Mouse (Mus musculus) heart, adult 2 months (tissue): ENCODE results near the gene Cnnm2. TPM values are rescaled to one million over a fixed set of nuclear protein-coding genes. Genes with fewer than 3 reads are reported as not detected.
"Not testable (repeated sequence)": the region's sequence is repeated elsewhere in the genome, so short reads cannot be mapped to it uniquely, and the experiment has no call there.

Experiments
- DNase-seq, 2 experiments: peaks; one replicate each; pipeline ENCODE4 v3.0.0; 2021
- H3K27ac ChIP-seq: fragments of 200-600 bp; 2 replicates; pipeline ENCODE4 v1.8.1; 2022
- H3K27me3 ChIP-seq: fragments of 200-500 bp; 2 replicates; pipeline ENCODE4 v1.6.1; 2012; ENCODE audit warnings: mild to moderate bottlenecking, low read length, inconsistent platforms, mixed read lengths; ENCODE audit not compliant: control insufficient read depth, insufficient read depth
- H3K36me3 ChIP-seq: fragments of 200-500 bp; 2 replicates; pipeline ENCODE4 v1.6.1; 2012; ENCODE audit warnings: low read length, inconsistent platforms; ENCODE audit not compliant: control insufficient read depth, insufficient read depth
- H3K4me1 ChIP-seq: fragments of 200-500 bp; 2 replicates; pipeline ENCODE4 v1.6.1; 2011; ENCODE audit warnings: low read length; ENCODE audit not compliant: control insufficient read depth, insufficient read depth
- H3K4me3 ChIP-seq: fragments of 200-600 bp; 2 replicates; pipeline ENCODE4 v1.8.1; 2022
- H3K79me2 ChIP-seq: fragments of 200-500 bp; replicated peaks from 2 replicates; pipeline ENCODE4 v1.6.1; 2012; ENCODE audit warnings: mild to moderate bottlenecking, inconsistent platforms, low read length, moderate library complexity, mixed read lengths; ENCODE audit not compliant: control insufficient read depth, insufficient read depth
- H3K9ac ChIP-seq: fragments of 200-500 bp; 2 replicates; pipeline ENCODE4 v1.6.1; 2012; ENCODE audit warnings: low read depth, mild to moderate bottlenecking, control low read depth, inconsistent platforms, low read length, mixed read lengths
- CTCF ChIP-seq: fragments of 200-600 bp; IDR thresholded peaks from 2 replicates; pipeline ENCODE4 v1.8.1; 2022; ENCODE audit warnings: antibody characterized with exemption, mild to moderate bottlenecking, moderate library complexity
- EP300 ChIP-seq: fragments of 200-500 bp; IDR thresholded peaks from 2 replicates; pipeline ENCODE4 v1.6.1; 2011; ENCODE audit warnings: low read depth, low read length, control low read depth; ENCODE audit not compliant: insufficient read depth
- POLR2A ChIP-seq: fragments of 200-500 bp; IDR thresholded peaks from 2 replicates; pipeline ENCODE4 v1.6.1; 2011; ENCODE audit warnings: mild to moderate bottlenecking, low read depth, low read length, control low read depth; ENCODE audit not compliant: insufficient read depth
- WGBS: fragments of 180-500 bp; shearing (Covaris S2); methylation state at CpG from one replicate; pipeline ENCODE4 v1.1.7; 2018; 5-methylcytosine and 5-hydroxymethylcytosine counted together
- intact Hi-C: fragments of 180-260 bp; cut with DNase I; formaldehyde crosslinking; loops from one replicate; pipeline ENCODE4 v1.15.1; 2025
- polyA plus RNA-seq: library from polyadenylated mRNA; depleted of rRNA; stranded (reverse); fragments of >200 nt; gene quantifications from 2 replicates; pipeline ENCODE4 v1.2.3, GENCODE M21; 2012
- total RNA-seq, 2 experiments: library from RNA; stranded (reverse); gene quantifications; 2 replicates each; pipeline ENCODE4 v1.2.3; 2021

Gene Cnnm2
- total and polyA plus RNA-seq, 3 experiments: 5.4 to 7.3 (median 6.7) TPM

- TF ChIP-seq CTCF (no peak), EP300 (no peak), POLR2A (no peak)
- Histone ChIP-seq H3K9ac (no peak overlapping the region), H3K4me1 (no peaks in the 10 kb centered on the region), H3K36me3 (no peaks in the 10 kb centered on the region), H3K27ac (no peak overlapping the region), H3K4me3 (no peak overlapping the region), H3K27me3 (no peaks in the 10 kb centered on the region), H3K79me2 (no peaks in the 10 kb centered on the region)
- 60% methylated on average over 5 of the region's 5 CpGs for WGBS
- intact Hi-C loops: no loop called here
- DNase-seq: no peak
These were observed 9.2 kb upstream of the Cnnm2 start for GRCm38 (mm10) chr19:46752235-46752634.

GRCm38 (mm10) chr19:46755066-46755465 is 6.3 kb upstream of the Cnnm2 start:
- H3K4me1 ChIP-seq: no peaks in the 10 kb centered on the region
- H3K27me3 ChIP-seq: no peaks in the 10 kb centered on the region
- intact Hi-C loops: no loop called here
- no peaks in the 10 kb centered on the region for H3K36me3 ChIP-seq
- no peak overlapping the region for H3K4me3 ChIP-seq
- no peak overlapping the region for H3K9ac ChIP-seq
- WGBS: 51% methylated on average over 9 of the region's 9 CpGs
- H3K27ac ChIP-seq: no peak overlapping the region
- H3K79me2 ChIP-seq: no peaks in the 10 kb centered on the region
- TF ChIP-seq EP300: no peak
- TF ChIP-seq CTCF: peak; percentile 74
- DNase-seq: peak in 1 of 2 experiments; percentile 41

GRCm38 (mm10) chr19:46756221-46756620 is 5.2 kb upstream of the Cnnm2 start:
- no peak for DNase-seq
- WGBS: 92% methylated on average over 4 of the region's 4 CpGs
- H3K27me3 ChIP-seq: no peaks in the 10 kb centered on the region
- no peaks in the 10 kb centered on the region for H3K4me1 ChIP-seq
- H3K27ac ChIP-seq: no peak overlapping the region
- H3K36me3 ChIP-seq: no peaks in the 10 kb centered on the region
- no peaks in the 10 kb centered on the region for H3K79me2 ChIP-seq
- H3K4me3 ChIP-seq: no peak overlapping the region
- H3K9ac ChIP-seq: no peak overlapping the region
- no peak for TF ChIP-seq CTCF
- no peak for TF ChIP-seq POLR2A
- TF ChIP-seq EP300: no peak
- intact Hi-C loops: no loop called here

- Histone ChIP-seq H3K79me2 (no peaks in the 10 kb centered on the region), H3K27me3 (no peaks in the 10 kb centered on the region), H3K27ac (no peak overlapping the region), H3K4me3 (no peak overlapping the region), H3K4me1 (peaks cover 3% of the 10 kb centered on the region), H3K36me3 (no peaks in the 10 kb centered on the region), H3K9ac (no peak overlapping the region)
- DNase-seq: peak in 1 of 2 experiments; percentile 15
- intact Hi-C loops: no loop called here
- TF ChIP-seq EP300 (no peak), POLR2A (no peak), CTCF (no peak)
- 35% methylated on average over 8 of the region's 8 CpGs for WGBS
These were observed 2.3 kb upstream of the Cnnm2 start for GRCm38 (mm10) chr19:46759096-46759495.

DNA sequence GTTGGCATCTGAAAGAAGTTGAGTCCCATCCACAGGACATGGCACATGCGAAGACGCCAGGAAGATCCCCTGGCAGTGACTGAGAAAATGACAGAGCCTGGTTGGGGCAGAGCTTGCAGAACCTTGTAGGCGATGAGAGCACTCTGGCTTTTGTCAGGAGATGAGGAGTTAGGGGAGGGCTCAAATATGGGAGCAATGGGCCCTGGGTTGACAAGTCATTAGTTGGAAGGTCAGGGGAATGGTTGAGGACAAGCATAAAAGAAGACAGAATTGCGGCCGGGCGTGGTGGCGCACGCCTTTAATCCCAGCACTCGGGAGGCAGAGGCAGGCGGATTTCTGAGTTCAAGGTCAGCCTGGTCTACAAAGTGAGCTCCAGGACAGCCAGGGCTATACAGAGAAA is 1.5 kb upstream of the Cnnm2 start:
- not testable (repeated sequence) for H3K27me3 ChIP-seq, H3K79me2 ChIP-seq, H3K36me3 ChIP-seq, DNase-seq, H3K4me3 ChIP-seq, H3K27ac ChIP-seq, H3K4me1 ChIP-seq, H3K9ac ChIP-seq
- WGBS: 87% methylated on average over 10 of the region's 10 CpGs
- intact Hi-C loops: loop anchor here (1.0 to 2.0 kb wide), 2 partner anchors 109 to 231 kb away; no protein-coding TSS in a partner anchor

DNA sequence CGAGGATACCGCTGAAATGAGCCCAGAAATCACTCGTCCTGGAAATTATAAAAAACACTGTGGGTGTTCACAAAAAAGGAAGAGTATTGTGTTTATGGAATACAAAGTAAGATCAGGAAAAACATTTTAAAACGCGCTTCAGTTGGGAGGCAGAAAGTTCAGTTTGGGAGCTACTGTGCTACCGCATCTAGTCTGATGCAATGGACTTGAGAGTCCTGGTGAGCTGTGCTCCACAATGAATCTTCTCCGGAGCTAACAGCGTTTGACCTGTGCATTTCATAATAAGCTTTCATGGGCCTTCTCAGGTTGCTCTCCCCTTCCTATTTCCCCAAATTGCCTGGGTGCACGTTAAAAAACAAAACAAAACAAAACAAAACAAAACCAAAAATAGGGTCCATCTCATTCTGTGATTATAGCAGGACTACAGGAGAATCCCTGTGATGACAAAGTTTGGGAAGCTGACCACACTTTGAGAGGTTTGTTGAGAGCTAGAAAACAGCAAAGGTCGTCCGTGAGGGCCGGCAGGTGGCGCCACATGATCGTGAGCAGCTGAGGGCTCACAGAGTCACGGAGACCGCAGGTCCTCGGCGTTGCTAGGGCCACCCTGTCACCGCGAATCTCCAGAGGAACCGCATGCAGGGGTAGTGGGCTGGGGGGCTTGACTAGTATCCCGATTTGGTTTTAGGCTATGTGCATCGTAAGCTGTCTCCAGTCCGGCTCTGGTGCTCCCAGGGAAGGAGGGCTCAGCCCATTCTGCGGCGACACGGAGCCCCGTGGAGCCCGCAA is 828 bp upstream of the Cnnm2 start:
- intact Hi-C loops: loop anchor here (1.0 to 2.0 kb wide), 2 partner anchors 109 to 230 kb away; no protein-coding TSS in a partner anchor
- peak; percentile 89 to 90 for DNase-seq
- peaks cover 6% of the 10 kb centered on the region for H3K4me1 ChIP-seq
- H3K36me3 ChIP-seq: no peaks in the 10 kb centered on the region
- no peak overlapping the region for H3K9ac ChIP-seq
- TF ChIP-seq EP300 (peak; percentile 77; the same call in 1 of the 2 replicates), CTCF (peak; percentile 91), POLR2A (no peak)
- H3K27me3 ChIP-seq: no peaks in the 10 kb centered on the region
- peak overlapping the region; percentile 59 for H3K4me3 ChIP-seq
- no peaks in the 10 kb centered on the region for H3K79me2 ChIP-seq
- peak overlapping the region; percentile 69 for H3K27ac ChIP-seq
- 17% methylated on average over 29 of the region's 29 CpGs for WGBS
